Mouse (Mus musculus): ENCODE results near the gene Ficd. TPM values are rescaled to one million over a fixed set of nuclear protein-coding genes. Genes with fewer than 3 reads are reported as not detected.
A peak's percentile ranks its signal among the peaks of the same experiment; 100 is the strongest.

The Ficd gene
- 8.5 and 8.7 TPM in 2 replicates for polyA plus RNA-seq (2015; fragmentation: Nextera tagmentation; extraction: Ambion mirVana)

- Histone ChIP-seq H3K27me3 (no peaks in the 10 kb centered on the region), H3K9me3 (replicated peaks) (no peaks in the 10 kb centered on the region), H3K4me1 (peaks cover 18% of the 10 kb centered on the region), H3K9ac (peak within 1 kb of the TSS; percentile 58), H3K27ac (replicated peaks) (peak within 1 kb of the TSS; percentile 95), H3K4me3 (replicated peaks) (peak within 1 kb of the TSS; percentile 74), H3K4me2 (replicated peaks) (peak within 1 kb of the TSS; percentile 76), H3K36me3 (peaks cover 28% of the 10 kb centered on the region)
- ATAC-seq (ENCODE audit: insufficient number of reproducible peaks, low FRiP score, low TSS enrichment, low read depth), result peak; percentile 97
- WGBS, result 1% methylated on average over 71 of the region's 71 CpGs
Measured at GRCm38 (mm10) chr5:113735345-113736112, at the start of gene Ficd. Gene Ficd, plus strand, starts transcription at chr5:113735803.

DNA sequence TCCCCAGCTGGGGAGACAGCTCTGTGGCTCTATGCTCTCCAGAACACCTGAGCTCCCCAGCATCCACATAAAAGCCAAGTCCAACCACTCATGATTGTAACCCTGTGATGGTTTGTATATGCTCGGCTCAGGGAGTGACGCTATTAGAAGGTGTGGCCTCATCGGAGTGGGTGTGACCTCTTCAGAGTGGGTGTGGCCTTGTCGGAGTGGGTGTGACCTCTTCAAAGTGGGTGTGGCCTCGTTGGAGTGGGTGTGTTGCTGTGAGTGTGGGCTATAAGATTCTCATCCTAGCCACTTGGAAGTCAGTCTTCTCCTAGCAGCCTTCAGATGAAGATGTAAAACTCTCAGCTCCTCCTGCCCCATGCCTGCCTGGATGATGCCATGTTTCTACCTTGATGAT lies 48.1 kb upstream of the Ficd start:
- no peaks in the 10 kb centered on the region for H3K36me3 ChIP-seq
- 88% methylated on average over 5 of the region's 5 CpGs for WGBS
- H3K27me3 ChIP-seq, result no peaks in the 10 kb centered on the region
- H3K9me3 ChIP-seq (replicated peaks), result no peaks in the 10 kb centered on the region
- no peak overlapping the region for H3K27ac ChIP-seq (replicated peaks)
- no peak for ATAC-seq (ENCODE audit: insufficient number of reproducible peaks, low FRiP score, low TSS enrichment, low read depth)
- no peaks in the 10 kb centered on the region for H3K4me1 ChIP-seq
- H3K9ac ChIP-seq, result no peak overlapping the region
- no peak overlapping the region for H3K4me2 ChIP-seq (replicated peaks)
- H3K4me3 ChIP-seq (replicated peaks), result no peak overlapping the region

- WGBS, result 83% methylated on average over 15 of the region's 15 CpGs
- H3K27ac ChIP-seq (replicated peaks), result no peak overlapping the region
- peaks cover 11% of the 10 kb centered on the region for H3K4me1 ChIP-seq
- H3K9me3 ChIP-seq (replicated peaks), result no peaks in the 10 kb centered on the region
- no peaks in the 10 kb centered on the region for H3K36me3 ChIP-seq
- no peaks in the 10 kb centered on the region for H3K27me3 ChIP-seq
- no peak overlapping the region for H3K9ac ChIP-seq
- no peak for ATAC-seq (ENCODE audit: insufficient number of reproducible peaks, low FRiP score, low TSS enrichment, low read depth)
- no peak overlapping the region for H3K4me3 ChIP-seq (replicated peaks)
- no peak overlapping the region for H3K4me2 ChIP-seq (replicated peaks)
Measured at GRCm38 (mm10) chr5:113690069-113690548, 45.5 kb upstream of the Ficd start.

DNA sequence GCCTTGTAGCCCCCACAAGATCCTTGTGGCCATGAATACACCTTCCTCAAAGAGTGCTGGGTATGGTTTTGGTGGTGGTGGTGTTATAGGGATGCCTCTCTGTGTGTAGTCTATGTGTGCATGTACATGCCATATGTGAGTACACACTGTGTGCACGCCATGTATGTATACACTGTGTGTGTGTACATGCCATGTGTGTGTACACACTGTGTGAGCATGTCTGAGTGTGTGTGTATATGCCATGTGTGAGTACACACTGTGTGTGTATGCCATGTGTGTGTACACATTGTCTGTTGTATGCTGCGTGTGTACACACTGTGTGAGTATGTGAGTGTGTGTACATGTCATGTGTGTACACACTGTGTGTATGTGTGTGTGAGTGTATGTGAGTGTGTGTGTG lies 44.7 kb upstream of the Ficd start:
- H3K9me3 ChIP-seq (replicated peaks), result no peaks in the 10 kb centered on the region

DNA sequence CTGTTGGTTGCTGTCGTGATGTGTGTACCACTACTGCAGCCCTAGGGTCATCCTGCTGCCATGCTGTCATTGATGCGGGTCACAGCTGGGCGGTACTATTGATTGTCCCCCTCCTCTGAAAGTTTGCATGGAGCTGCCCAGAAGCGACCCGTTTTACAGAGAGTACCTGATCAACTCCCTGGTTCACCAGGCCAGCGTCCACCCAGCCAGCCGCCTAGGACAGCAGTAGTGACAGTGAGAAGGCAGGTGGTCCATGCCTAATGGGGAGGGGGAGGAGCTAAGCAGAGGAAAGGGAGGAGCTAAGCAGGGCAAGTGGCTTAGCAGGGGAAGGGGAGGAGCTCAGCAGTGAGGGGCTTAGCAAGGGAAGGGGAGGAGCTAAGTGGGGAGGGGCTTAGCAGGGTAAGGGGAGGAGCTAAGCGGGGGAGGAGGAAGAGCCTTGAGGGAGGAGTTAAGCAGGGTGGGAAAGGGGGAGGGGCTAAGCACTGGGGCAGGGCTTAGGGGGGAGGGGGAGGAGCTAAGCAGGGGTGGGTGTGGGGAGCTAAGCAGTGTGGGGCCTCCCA lies 42.3 kb upstream of the Ficd start:
- Histone ChIP-seq H3K4me1 (peaks cover 12% of the 10 kb centered on the region), H3K36me3 (no peaks in the 10 kb centered on the region), H3K27ac (replicated peaks) (no peak overlapping the region), H3K4me3 (replicated peaks) (no peak overlapping the region), H3K9ac (no peak overlapping the region), H3K9me3 (replicated peaks) (no peaks in the 10 kb centered on the region), H3K4me2 (replicated peaks) (no peak overlapping the region), H3K27me3 (no peaks in the 10 kb centered on the region)
- ATAC-seq (ENCODE audit: insufficient number of reproducible peaks, low FRiP score, low TSS enrichment, low read depth), result no peak
- 85% methylated on average over 8 of the region's 8 CpGs for WGBS

More for the DNA sequence above, 44.7 kb upstream of the Ficd start:
- Histone ChIP-seq H3K27ac (replicated peaks) (no peak overlapping the region), H3K4me3 (replicated peaks) (no peak overlapping the region), H3K27me3 (no peaks in the 10 kb centered on the region), H3K9ac (no peak overlapping the region), H3K36me3 (no peaks in the 10 kb centered on the region), H3K4me2 (replicated peaks) (no peak overlapping the region), H3K4me1 (peaks cover 12% of the 10 kb centered on the region)
- no peak for ATAC-seq (ENCODE audit: insufficient number of reproducible peaks, low FRiP score, low TSS enrichment, low read depth)
- WGBS, result 83% methylated on average over 2 of the region's 2 CpGs

- Histone ChIP-seq H3K27me3 (no peaks in the 10 kb centered on the region), H3K9ac (no peak overlapping the region), H3K9me3 (replicated peaks) (no peaks in the 10 kb centered on the region), H3K27ac (replicated peaks) (no peak overlapping the region), H3K4me1 (peaks cover 12% of the 10 kb centered on the region), H3K4me2 (replicated peaks) (no peak overlapping the region), H3K4me3 (replicated peaks) (no peak overlapping the region), H3K36me3 (no peaks in the 10 kb centered on the region)
- 54% methylated on average over 4 of the region's 4 CpGs for WGBS
- no peak for ATAC-seq (ENCODE audit: insufficient number of reproducible peaks, low FRiP score, low TSS enrichment, low read depth)
Measured at GRCm38 (mm10) chr5:113694000-113694399, 41.6 kb upstream of the Ficd start.

DNA sequence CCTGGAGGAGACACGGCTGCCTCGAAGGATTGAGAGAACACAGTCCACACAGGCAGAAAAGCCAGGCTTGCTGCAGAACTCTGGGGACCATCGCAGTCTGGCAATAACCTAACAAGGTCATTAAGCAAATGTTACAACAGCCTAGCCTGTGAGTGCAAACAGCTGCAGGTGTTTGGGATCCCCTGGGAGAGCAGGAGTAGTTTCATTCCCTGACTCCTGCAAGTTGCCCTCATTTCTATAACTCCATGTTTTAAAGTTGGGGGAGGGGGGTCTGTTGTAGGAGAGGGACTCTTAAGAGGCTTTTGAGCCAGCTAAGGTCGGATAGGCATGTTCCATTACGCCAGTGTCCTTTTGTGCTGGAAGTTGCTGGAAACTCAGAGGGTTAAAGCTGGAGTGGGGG lies 41.2 kb upstream of the Ficd start:
- Histone ChIP-seq H3K36me3 (no peaks in the 10 kb centered on the region), H3K4me1 (peaks cover 12% of the 10 kb centered on the region), H3K4me3 (replicated peaks) (no peak overlapping the region), H3K4me2 (replicated peaks) (no peak overlapping the region), H3K9me3 (replicated peaks) (no peaks in the 10 kb centered on the region), H3K9ac (no peak overlapping the region), H3K27ac (replicated peaks) (0 out of 2 replicates have a peak overlapping the region, but pooled peaks have one; percentile 13), H3K27me3 (no peaks in the 10 kb centered on the region)
- ATAC-seq (ENCODE audit: insufficient number of reproducible peaks, low FRiP score, low TSS enrichment, low read depth), result no peak
- 32% methylated on average over 5 of the region's 5 CpGs for WGBS

DNA sequence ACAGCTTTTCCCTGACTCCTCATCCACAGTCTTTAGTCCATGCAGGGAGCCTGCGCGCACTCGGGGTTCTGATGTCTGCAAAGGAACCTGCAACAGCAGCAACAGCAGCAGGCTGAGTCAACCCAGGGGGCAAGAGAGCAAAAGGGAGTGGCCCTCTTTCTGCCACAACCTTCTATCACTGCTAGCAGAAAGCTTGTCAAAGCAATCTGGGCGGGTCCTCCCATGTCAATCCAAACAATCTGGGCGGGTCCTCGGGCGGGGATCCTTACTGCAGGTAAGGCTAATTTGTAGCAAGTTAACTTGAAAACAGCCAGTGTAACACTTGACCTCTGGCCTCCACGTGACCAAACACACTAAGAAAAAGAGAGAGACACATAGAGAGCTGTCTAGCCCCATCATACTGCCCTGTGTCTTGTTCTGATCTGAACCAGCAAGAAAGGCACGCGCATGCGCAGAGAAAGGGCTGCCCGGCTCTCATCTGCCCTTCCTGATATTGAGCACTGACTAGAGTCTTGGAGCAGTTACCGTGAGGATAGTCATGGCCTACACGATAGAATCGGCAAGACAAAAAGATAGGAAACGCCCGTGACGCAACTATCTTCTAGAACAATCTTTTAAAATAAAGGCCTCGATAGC lies 35.1 kb upstream of the Ficd start:
- no peaks in the 10 kb centered on the region for H3K9me3 ChIP-seq (replicated peaks)
- H3K4me1 ChIP-seq, result no peaks in the 10 kb centered on the region
- no peaks in the 10 kb centered on the region for H3K36me3 ChIP-seq
- no peak overlapping the region for H3K4me2 ChIP-seq (replicated peaks)
- WGBS, result 79% methylated on average over 19 of the region's 19 CpGs
- no peak overlapping the region for H3K27ac ChIP-seq (replicated peaks)
- no peaks in the 10 kb centered on the region for H3K27me3 ChIP-seq
- ATAC-seq (ENCODE audit: insufficient number of reproducible peaks, low FRiP score, low TSS enrichment, low read depth), result no peak
- no peak overlapping the region for H3K4me3 ChIP-seq (replicated peaks)
- H3K9ac ChIP-seq, result no peak overlapping the region

- Histone ChIP-seq H3K36me3 (no peaks in the 10 kb centered on the region), H3K4me1 (no peaks in the 10 kb centered on the region), H3K9ac (no peak overlapping the region), H3K4me2 (replicated peaks) (no peak overlapping the region), H3K4me3 (replicated peaks) (no peak overlapping the region), H3K27ac (replicated peaks) (no peak overlapping the region), H3K27me3 (no peaks in the 10 kb centered on the region), H3K9me3 (replicated peaks) (no peaks in the 10 kb centered on the region)
- ATAC-seq (ENCODE audit: insufficient number of reproducible peaks, low FRiP score, low TSS enrichment, low read depth), result no peak
- 61% methylated on average over 21 of the region's 21 CpGs for WGBS
Measured at GRCm38 (mm10) chr5:113703803-113704585, 31.6 kb upstream of the Ficd start.

- no peak overlapping the region for H3K4me3 ChIP-seq (replicated peaks)
- H3K4me1 ChIP-seq, result no peaks in the 10 kb centered on the region
- WGBS, result 70% methylated on average over 2 of the region's 2 CpGs
- no peak overlapping the region for H3K9ac ChIP-seq
- ATAC-seq (ENCODE audit: insufficient number of reproducible peaks, low FRiP score, low TSS enrichment, low read depth), result no peak
- 0 out of 2 replicates have a peak, but pooled peaks cover 3% of the 10 kb centered on the region for H3K9me3 ChIP-seq (replicated peaks)
- H3K27me3 ChIP-seq, result no peaks in the 10 kb centered on the region
- H3K4me2 ChIP-seq (replicated peaks), result no peak overlapping the region
- H3K27ac ChIP-seq (replicated peaks), result no peak overlapping the region
- no peaks in the 10 kb centered on the region for H3K36me3 ChIP-seq
Measured at GRCm38 (mm10) chr5:113712861-113713260, 22.7 kb upstream of the Ficd start.

All from embryonic facial prominence, embryonic 15.5 days (tissue).